Mouse (Mus musculus): Measurements from ENCODE around the gene 2610528J11Rik. TPM values are rescaled to one million over a fixed set of nuclear protein-coding genes. Genes with fewer than 3 reads are reported as not detected.

Gene 2610528J11Rik
- polyA plus RNA-seq, 1 experiment from 2014 or later, result not detected

DNA sequence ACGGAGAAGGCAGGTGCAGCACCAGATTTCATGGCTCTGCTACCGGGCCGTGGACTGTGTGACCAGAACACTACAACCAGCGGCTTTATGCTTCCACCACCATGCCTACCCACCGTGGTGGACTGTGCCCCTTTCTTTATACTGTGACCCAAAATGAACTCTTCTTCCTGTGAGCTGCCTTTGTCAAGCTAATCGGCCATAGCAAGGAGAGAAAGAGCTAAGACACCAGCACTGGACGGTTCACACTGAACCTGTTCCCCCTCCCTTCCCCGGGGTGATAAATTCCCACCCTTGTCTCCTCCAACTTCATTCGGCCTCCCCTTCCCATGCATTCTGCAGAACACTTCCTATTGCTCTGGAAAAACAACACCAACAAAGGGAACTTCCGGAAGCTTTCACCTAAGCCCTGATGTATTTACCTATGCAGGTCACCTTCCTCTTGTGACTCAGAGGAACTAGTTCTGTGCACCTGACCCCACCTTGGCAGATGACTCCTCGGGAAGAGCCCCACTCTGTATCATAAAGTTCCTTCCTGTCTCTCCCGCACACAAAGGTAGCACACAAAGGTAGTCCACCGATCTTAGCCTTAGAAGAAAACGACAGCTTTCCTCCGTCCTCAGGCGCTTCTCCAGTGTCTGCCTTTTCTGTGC is 9.2 kb upstream of the 2610528J11Rik start:
- H3K9ac ChIP-seq (ENCODE audit: low read depth, low read length), result no peak overlapping the region
- H3K4me3 ChIP-seq (ENCODE audit: low read length), result no peak overlapping the region
- H3K36me3 ChIP-seq (ENCODE audit: control insufficient read depth, insufficient read depth, low read length), result no peaks in the 10 kb centered on the region
- no peak overlapping the region for H3K27ac ChIP-seq (ENCODE audit: low read depth, low read length)
- ATAC-seq, result no peak
- H3K9me3 ChIP-seq (ENCODE audit: control insufficient read depth, low read length), result no peaks in the 10 kb centered on the region
- peak overlapping the region; percentile 11; the same call in 1 of the 2 replicates for H3K4me2 ChIP-seq (ENCODE audit: low read length)
- H3K4me1 ChIP-seq (ENCODE audit: control insufficient read depth, insufficient read depth, low read depth, low read length), result peaks cover 4% of the 10 kb centered on the region
- H3K27me3 ChIP-seq (replicated peaks; ENCODE audit: control insufficient read depth, insufficient read depth, low read length), result no peaks in the 10 kb centered on the region
- 30% methylated on average over 16 of the region's 16 CpGs for WGBS

DNA sequence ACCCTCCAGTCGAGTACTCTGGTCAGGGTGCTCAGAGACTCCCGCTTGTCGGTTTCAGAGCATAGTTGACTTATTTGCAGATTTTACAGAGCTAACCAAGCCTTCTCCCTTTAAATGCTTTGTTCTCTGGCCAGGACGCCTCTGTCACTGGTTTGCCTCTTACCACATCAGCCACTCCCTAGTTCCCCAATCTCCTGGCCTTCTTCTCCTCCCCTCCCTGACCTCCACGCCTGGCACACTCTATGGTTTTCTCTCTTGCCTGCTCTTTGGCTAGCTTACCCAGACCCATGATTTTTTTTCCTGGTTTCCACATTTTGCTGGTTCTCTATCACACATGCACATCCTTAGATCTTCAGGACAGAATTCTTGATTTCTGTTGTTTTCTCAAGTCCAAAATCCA is 8.6 kb upstream of the 2610528J11Rik start:
- H3K9me3 ChIP-seq (ENCODE audit: control insufficient read depth, low read length), result no peaks in the 10 kb centered on the region
- H3K36me3 ChIP-seq (ENCODE audit: control insufficient read depth, insufficient read depth, low read length), result no peaks in the 10 kb centered on the region
- no peaks in the 10 kb centered on the region for H3K27me3 ChIP-seq (replicated peaks; ENCODE audit: control insufficient read depth, insufficient read depth, low read length)
- no peak for ATAC-seq
- no peak overlapping the region for H3K27ac ChIP-seq (ENCODE audit: low read depth, low read length)
- H3K4me1 ChIP-seq (ENCODE audit: control insufficient read depth, insufficient read depth, low read depth, low read length), result peaks cover 4% of the 10 kb centered on the region
- 87% methylated on average over 5 of the region's 5 CpGs for WGBS
- no peak overlapping the region for H3K4me2 ChIP-seq (ENCODE audit: low read length)
- H3K9ac ChIP-seq (ENCODE audit: low read depth, low read length), result no peak overlapping the region
- no peak overlapping the region for H3K4me3 ChIP-seq (ENCODE audit: low read length)

DNA sequence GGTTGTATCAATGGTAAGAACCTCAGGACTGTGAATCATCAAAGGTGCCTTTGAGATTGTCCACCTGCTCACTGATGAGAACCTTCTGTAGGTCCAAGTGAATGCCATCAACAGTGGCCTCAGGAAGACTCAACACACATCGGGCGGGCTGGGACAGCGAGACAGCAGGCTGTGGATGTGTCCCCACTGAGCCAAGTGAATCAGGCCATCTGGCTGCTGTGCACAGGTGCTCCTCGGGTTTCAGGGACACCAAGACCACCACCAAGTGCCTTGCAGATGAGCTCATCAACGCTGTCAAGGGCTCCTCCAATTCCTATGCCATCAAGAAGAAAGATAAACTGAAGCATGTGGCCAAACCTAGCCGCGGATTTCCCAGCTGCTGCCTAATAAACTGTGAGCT is 4.6 kb upstream of the 2610528J11Rik start:
- Histone ChIP-seq H3K4me2 (ENCODE audit: low read length) (no peak overlapping the region), H3K36me3 (ENCODE audit: control insufficient read depth, insufficient read depth, low read length) (no peaks in the 10 kb centered on the region), H3K27me3 (replicated peaks; ENCODE audit: control insufficient read depth, insufficient read depth, low read length) (no peaks in the 10 kb centered on the region), H3K9ac (ENCODE audit: low read depth, low read length) (no peak overlapping the region), H3K9me3 (ENCODE audit: control insufficient read depth, low read length) (no peaks in the 10 kb centered on the region), H3K4me1 (ENCODE audit: control insufficient read depth, insufficient read depth, low read depth, low read length) (no peaks in the 10 kb centered on the region), H3K4me3 (ENCODE audit: low read length) (no peak overlapping the region), H3K27ac (ENCODE audit: low read depth, low read length) (no peak overlapping the region)
- 84% methylated on average over 7 of the region's 7 CpGs for WGBS
- ATAC-seq, result no peak

DNA sequence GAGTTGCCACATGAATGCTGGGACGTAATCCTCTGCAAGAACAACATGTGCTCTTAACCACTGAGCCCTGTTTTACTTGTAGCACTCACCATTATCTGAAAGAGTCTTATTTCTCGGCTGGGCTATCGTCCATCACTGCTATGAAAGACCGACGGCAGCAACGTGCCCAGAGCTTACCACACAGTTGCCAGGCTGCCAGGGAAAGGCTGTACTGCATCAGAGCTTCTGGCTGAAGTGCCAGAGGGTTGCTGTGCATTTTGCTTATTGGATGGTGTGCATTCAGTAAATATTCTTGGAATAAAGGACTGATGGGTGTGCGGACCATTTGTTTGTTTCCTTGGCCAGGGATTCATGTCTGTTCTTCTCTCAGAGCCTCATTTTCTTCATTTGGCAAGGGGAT is 2.8 kb upstream of the 2610528J11Rik start:
- Histone ChIP-seq H3K27ac (ENCODE audit: low read depth, low read length) (no peak overlapping the region), H3K4me1 (ENCODE audit: control insufficient read depth, insufficient read depth, low read depth, low read length) (no peaks in the 10 kb centered on the region), H3K9ac (ENCODE audit: low read depth, low read length) (no peak overlapping the region), H3K4me2 (ENCODE audit: low read length) (no peak overlapping the region), H3K36me3 (ENCODE audit: control insufficient read depth, insufficient read depth, low read length) (no peaks in the 10 kb centered on the region), H3K4me3 (ENCODE audit: low read length) (no peak overlapping the region), H3K9me3 (ENCODE audit: control insufficient read depth, low read length) (no peaks in the 10 kb centered on the region), H3K27me3 (replicated peaks; ENCODE audit: control insufficient read depth, insufficient read depth, low read length) (no peaks in the 10 kb centered on the region)
- no peak for ATAC-seq
- WGBS, result 59% methylated on average over 7 of the region's 7 CpGs

DNA sequence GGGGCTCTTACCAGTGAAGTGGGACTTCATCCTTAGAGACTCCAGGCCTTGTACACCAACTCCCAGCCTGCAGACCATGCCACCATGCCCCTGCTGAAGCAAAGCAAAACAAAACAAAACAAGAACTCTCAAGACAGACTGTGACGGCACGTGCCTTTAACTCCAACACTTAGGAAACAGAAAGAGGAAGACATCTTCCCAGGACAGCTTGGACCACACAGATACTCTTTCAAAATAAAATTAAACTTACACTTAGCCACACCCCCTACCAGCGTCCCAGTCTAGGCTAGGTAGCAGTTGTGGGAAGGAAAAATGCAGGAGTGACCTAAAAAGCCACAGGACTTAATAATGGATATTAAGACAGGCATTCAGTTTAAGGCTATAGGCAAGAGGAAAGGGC is 1.0 kb upstream of the 2610528J11Rik start:
- no peaks in the 10 kb centered on the region for H3K36me3 ChIP-seq (ENCODE audit: control insufficient read depth, insufficient read depth, low read length)
- no peak overlapping the region for H3K4me2 ChIP-seq (ENCODE audit: low read length)
- 70% methylated on average over 3 of the region's 3 CpGs for WGBS
- H3K9me3 ChIP-seq (ENCODE audit: control insufficient read depth, low read length), result no peaks in the 10 kb centered on the region
- no peaks in the 10 kb centered on the region for H3K4me1 ChIP-seq (ENCODE audit: control insufficient read depth, insufficient read depth, low read depth, low read length)
- H3K27me3 ChIP-seq (replicated peaks; ENCODE audit: control insufficient read depth, insufficient read depth, low read length), result no peaks in the 10 kb centered on the region
- ATAC-seq, result no peak
- no peak overlapping the region for H3K4me3 ChIP-seq (ENCODE audit: low read length)
- no peak overlapping the region for H3K9ac ChIP-seq (ENCODE audit: low read depth, low read length)
- no peak overlapping the region for H3K27ac ChIP-seq (ENCODE audit: low read depth, low read length)

DNA sequence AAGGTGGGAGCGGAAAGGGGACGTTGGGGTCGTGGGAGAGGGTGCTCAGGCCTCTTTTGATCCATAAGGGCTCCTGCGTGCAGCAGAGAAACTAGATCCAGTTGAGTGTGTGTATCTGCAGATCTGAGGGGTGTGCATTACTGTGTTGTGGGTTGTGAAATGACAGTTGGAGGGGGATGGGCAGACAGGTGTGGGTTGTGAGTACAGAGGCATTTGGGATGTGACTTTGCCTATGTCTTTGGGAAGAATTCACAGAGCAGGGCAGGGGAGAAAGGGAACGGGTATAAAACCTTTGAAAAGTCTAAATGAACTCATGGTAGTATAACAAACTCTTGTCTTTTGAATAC is 509 bp downstream of the 2610528J11Rik start:
- Histone ChIP-seq H3K36me3 (ENCODE audit: control insufficient read depth, insufficient read depth, low read length) (no peaks in the 10 kb centered on the region), H3K9ac (ENCODE audit: low read depth, low read length) (no peak overlapping the region), H3K9me3 (ENCODE audit: control insufficient read depth, low read length) (no peaks in the 10 kb centered on the region), H3K27me3 (replicated peaks; ENCODE audit: control insufficient read depth, insufficient read depth, low read length) (no peaks in the 10 kb centered on the region), H3K4me2 (ENCODE audit: low read length) (no peak overlapping the region), H3K4me3 (ENCODE audit: low read length) (no peak overlapping the region), H3K4me1 (ENCODE audit: control insufficient read depth, insufficient read depth, low read depth, low read length) (no peaks in the 10 kb centered on the region), H3K27ac (ENCODE audit: low read depth, low read length) (no peak overlapping the region)
- ATAC-seq, result no peak
- WGBS, result 50% methylated on average over 5 of the region's 5 CpGs

DNA sequence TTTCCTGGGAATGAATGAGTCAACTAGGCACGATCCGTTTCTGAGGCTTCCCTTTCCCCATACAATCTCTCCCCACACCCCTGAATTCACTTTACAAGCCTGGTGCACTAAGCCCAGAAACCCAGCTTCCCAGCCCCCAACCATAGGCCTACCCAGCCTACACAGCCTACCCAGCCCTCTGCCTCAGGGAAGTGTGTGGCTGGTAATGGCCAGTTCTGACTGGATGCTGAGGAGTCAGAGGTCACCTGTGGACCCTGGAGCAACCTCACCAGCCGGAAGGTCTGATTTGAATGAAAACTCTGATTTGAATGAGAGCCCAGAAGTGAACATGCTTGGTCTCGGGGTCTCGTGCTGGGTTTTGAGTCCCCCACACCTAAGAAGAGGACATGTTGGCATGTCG is 921 bp downstream of the 2610528J11Rik start:
- 87% methylated on average over 6 of the region's 6 CpGs for whole genome bisulfite sequencing
- H3K9ac ChIP-seq (ENCODE audit: low read depth, low read length), result no peak overlapping the region
- H3K27me3 ChIP-seq (replicated peaks; ENCODE audit: control insufficient read depth, insufficient read depth, low read length), result no peaks in the 10 kb centered on the region
- H3K4me2 ChIP-seq (ENCODE audit: low read length), result no peak overlapping the region
- no peak for ATAC-seq
- H3K9me3 ChIP-seq (ENCODE audit: control insufficient read depth, low read length), result no peaks in the 10 kb centered on the region
- no peak overlapping the region for H3K4me3 ChIP-seq (ENCODE audit: low read length)
- no peak overlapping the region for H3K27ac ChIP-seq (ENCODE audit: low read depth, low read length)
- no peaks in the 10 kb centered on the region for H3K36me3 ChIP-seq (ENCODE audit: control insufficient read depth, insufficient read depth, low read length)
- H3K4me1 ChIP-seq (ENCODE audit: control insufficient read depth, insufficient read depth, low read depth, low read length), result no peaks in the 10 kb centered on the region

DNA sequence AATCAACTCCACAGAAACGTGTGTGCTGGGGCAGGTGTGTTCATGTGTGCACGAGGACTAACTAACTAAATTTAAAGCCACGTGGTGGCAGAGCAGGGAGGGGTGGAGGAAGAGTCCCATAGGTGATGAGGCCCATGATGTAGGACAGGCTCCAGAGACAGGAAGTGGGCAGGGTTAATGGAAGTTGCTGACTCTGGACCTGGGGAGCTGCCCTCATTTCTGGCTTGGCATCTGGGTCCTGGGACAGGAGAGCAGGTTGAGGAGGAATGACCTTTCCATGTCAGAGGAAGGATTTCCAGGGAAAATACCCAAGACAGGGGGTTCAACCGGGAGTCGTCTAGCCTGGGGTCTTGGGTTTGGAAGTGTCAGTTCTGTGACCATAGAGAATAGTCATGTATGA is 5.9 kb downstream of the 2610528J11Rik start:
- WGBS, result 79% methylated on average over 5 of the region's 5 CpGs
- no peak for ATAC-seq
- Histone ChIP-seq H3K4me1 (ENCODE audit: control insufficient read depth, insufficient read depth, low read depth, low read length) (no peaks in the 10 kb centered on the region), H3K4me3 (ENCODE audit: low read length) (no peak overlapping the region), H3K9me3 (ENCODE audit: control insufficient read depth, low read length) (no peaks in the 10 kb centered on the region), H3K27ac (ENCODE audit: low read depth, low read length) (no peak overlapping the region), H3K36me3 (ENCODE audit: control insufficient read depth, insufficient read depth, low read length) (no peaks in the 10 kb centered on the region), H3K4me2 (ENCODE audit: low read length) (no peak overlapping the region), H3K27me3 (replicated peaks; ENCODE audit: control insufficient read depth, insufficient read depth, low read length) (no peaks in the 10 kb centered on the region), H3K9ac (ENCODE audit: low read depth, low read length) (no peak overlapping the region)

DNA sequence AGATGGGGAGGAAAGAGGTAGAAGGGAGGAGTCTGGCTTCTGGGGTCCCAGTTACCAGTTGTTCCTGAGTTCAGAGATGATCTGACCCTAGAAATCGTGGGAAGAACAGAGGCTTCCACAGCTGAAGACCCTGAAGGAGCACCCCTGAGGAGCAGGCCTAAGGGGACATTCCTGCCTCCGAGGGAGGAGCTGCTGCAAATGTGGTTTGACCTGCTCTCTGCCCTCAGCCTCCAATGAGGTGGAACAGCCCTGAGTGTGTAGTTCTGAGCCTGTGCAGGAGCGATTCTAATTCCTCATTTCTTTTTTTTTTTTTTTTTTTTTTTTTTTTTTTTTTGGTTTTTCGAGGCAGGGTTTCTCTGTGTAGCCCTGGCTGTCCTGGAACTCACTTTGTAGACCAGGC is 6.4 kb downstream of the 2610528J11Rik start:
- WGBS, result 59% methylated on average over 3 of the region's 4 CpGs
- Histone ChIP-seq H3K4me1 (ENCODE audit: control insufficient read depth, insufficient read depth, low read depth, low read length) (no peaks in the 10 kb centered on the region), H3K27ac (ENCODE audit: low read depth, low read length) (no peak overlapping the region), H3K4me2 (ENCODE audit: low read length) (no peak overlapping the region), H3K27me3 (replicated peaks; ENCODE audit: control insufficient read depth, insufficient read depth, low read length) (no peaks in the 10 kb centered on the region), H3K9me3 (ENCODE audit: control insufficient read depth, low read length) (no peaks in the 10 kb centered on the region), H3K4me3 (ENCODE audit: low read length) (no peak overlapping the region), H3K36me3 (ENCODE audit: control insufficient read depth, insufficient read depth, low read length) (no peaks in the 10 kb centered on the region), H3K9ac (ENCODE audit: low read depth, low read length) (no peak overlapping the region)
- ATAC-seq, result no peak

DNA sequence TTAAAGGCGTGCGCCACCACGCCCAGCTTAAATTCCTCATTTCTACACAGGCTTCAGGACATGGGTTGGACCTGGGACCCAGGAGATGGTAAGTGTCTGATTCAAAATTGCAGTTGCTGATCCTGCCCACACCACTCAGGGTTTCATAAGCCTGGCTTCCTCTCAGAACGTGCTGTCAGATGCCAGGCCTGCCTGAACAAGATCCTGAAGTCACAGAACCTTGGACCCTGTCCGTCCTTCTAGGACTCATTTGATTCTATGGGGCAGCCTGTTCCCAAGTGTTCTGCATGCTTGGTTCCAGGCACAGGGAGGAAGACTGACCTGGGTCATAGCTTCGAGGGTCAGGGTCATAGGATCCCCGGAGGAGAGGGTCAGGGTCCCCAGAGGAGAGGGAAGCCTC is 6.8 kb downstream of the 2610528J11Rik start:
- H3K9me3 ChIP-seq (ENCODE audit: control insufficient read depth, low read length), result no peaks in the 10 kb centered on the region
- no peak for ATAC-seq
- WGBS, result 87% methylated on average over 7 of the region's 7 CpGs
- H3K4me3 ChIP-seq (ENCODE audit: low read length), result no peak overlapping the region
- H3K36me3 ChIP-seq (ENCODE audit: control insufficient read depth, insufficient read depth, low read length), result no peaks in the 10 kb centered on the region
- no peak overlapping the region for H3K9ac ChIP-seq (ENCODE audit: low read depth, low read length)
- H3K4me1 ChIP-seq (ENCODE audit: control insufficient read depth, insufficient read depth, low read depth, low read length), result no peaks in the 10 kb centered on the region
- no peak overlapping the region for H3K27ac ChIP-seq (ENCODE audit: low read depth, low read length)
- H3K4me2 ChIP-seq (ENCODE audit: low read length), result no peak overlapping the region
- no peaks in the 10 kb centered on the region for H3K27me3 ChIP-seq (replicated peaks; ENCODE audit: control insufficient read depth, insufficient read depth, low read length)
